Mouse (Mus musculus) midbrain, postnatal 0 days (tissue): Measurements from ENCODE around the gene Morf4l2. TPM values are rescaled to one million over a fixed set of nuclear protein-coding genes. Genes with fewer than 3 reads are reported as not detected.

Experiments used
- ATAC-seq: fragments of 200-750 bp; cut with Nextera tagmentation; 2 replicates; pipeline ENCODE4 v1.8.0; 2017; ENCODE audit warnings: moderate number of reproducible peaks, mild to moderate bottlenecking, moderate TSS enrichment, moderate library complexity; ENCODE audit not compliant: low FRiP score
- DNase-seq: peaks from one replicate; pipeline ENCODE4 v3.0.0-alpha.2; 2015; ENCODE audit warnings: low spot score
- H3K27ac ChIP-seq: fragments of 300-500 bp; sonication (generic); 2 replicates; pipeline ENCODE4 v1.5.1; 2014; ENCODE audit warnings: low read depth, mild to moderate bottlenecking, low read length, mixed read lengths
- H3K27me3 ChIP-seq: fragments of 300-500 bp; sonication (generic); 2 replicates; pipeline ENCODE4 v1.6.1; 2014; ENCODE audit warnings: low read length, control low read depth, mixed read lengths; ENCODE audit not compliant: insufficient read depth
- H3K36me3 ChIP-seq: fragments of 300-500 bp; sonication (generic); 2 replicates; pipeline ENCODE4 v1.6.1; 2014; ENCODE audit warnings: low read length, control low read depth, mixed read lengths; ENCODE audit not compliant: insufficient read depth
- H3K4me1 ChIP-seq: fragments of 300-500 bp; sonication (generic); 2 replicates; pipeline ENCODE4 v1.6.1; 2014; ENCODE audit warnings: mild to moderate bottlenecking, control low read depth, antibody characterized with exemption, low read length, mixed read lengths; ENCODE audit not compliant: insufficient read depth
- H3K4me2 ChIP-seq: fragments of 300-500 bp; sonication (generic); 2 replicates; pipeline ENCODE4 v1.6.1; 2014; ENCODE audit warnings: low read depth, mild to moderate bottlenecking, low read length, mixed read lengths; ENCODE audit not compliant: poor library complexity, severe bottlenecking
- H3K4me3 ChIP-seq: fragments of 300-500 bp; sonication (generic); 2 replicates; pipeline ENCODE4 v1.5.1; 2014; ENCODE audit warnings: low read depth, mild to moderate bottlenecking, low read length, moderate library complexity
- H3K9ac ChIP-seq: fragments of 300-500 bp; sonication (generic); replicated peaks from 2 replicates; pipeline ENCODE4 v1.6.1; 2014; ENCODE audit warnings: mild to moderate bottlenecking, low read length, moderate library complexity, mixed read lengths; ENCODE audit not compliant: poor library complexity, severe bottlenecking
- H3K9me3 ChIP-seq: fragments of 300-500 bp; sonication (generic); 2 replicates; pipeline ENCODE4 v1.6.1; 2016; ENCODE audit warnings: low read length, control low read depth
- CTCF ChIP-seq: IDR thresholded peaks from 2 replicates; pipeline ENCODE4 v1.5.1; 2016; ENCODE audit warnings: antibody characterized with exemption, mild to moderate bottlenecking
- WGBS: fragments of 180-500 bp; shearing (Covaris S2); extraction: QIAGEN DNeasy Blood & Tissue Kit; methylation state at CpG from one replicate; pipeline ENCODE4 v1.1.7; 2014; 5-methylcytosine and 5-hydroxymethylcytosine counted together
- polyA plus RNA-seq: library from polyadenylated mRNA; unstranded; fragments of >200 nt; fragmentation: Nextera tagmentation; extraction: Ambion mirVana; gene quantifications from 2 replicates; pipeline ENCODE4 v1.2.1, GENCODE M21; 2015
- total RNA-seq: library from RNA; depleted of rRNA; stranded (reverse); fragments of >200 nt; gene quantifications from 2 replicates; pipeline ENCODE4 v1.2.3, GENCODE M21; 2014

Morf4l2 gene
- total and polyA plus RNA-seq, 2 experiments from 2014 or later: 355 to 621 TPM

- H3K27ac ChIP-seq: 0 out of 2 replicates have a peak overlapping the region, but pooled peaks have one; percentile 18
Observed at GRCm38 (mm10) chrX:136761103-136762074, 17.9 kb upstream of the Morf4l2 start.

GRCm38 (mm10) chrX:136755464-136755863 lies 12.0 kb upstream of the Morf4l2 start:
- no peak for ATAC-seq
- Histone ChIP-seq H3K36me3 (no peaks in the 10 kb centered on the region), H3K4me2 (no peak overlapping the region), H3K4me3 (no peak overlapping the region), H3K27me3 (no peaks in the 10 kb centered on the region), H3K27ac (no peak overlapping the region), H3K9me3 (no peaks in the 10 kb centered on the region), H3K4me1 (no peaks in the 10 kb centered on the region), H3K9ac (no peak overlapping the region)
- peak; percentile 5 for DNase-seq
- 73% methylated on average over 3 of the region's 3 CpGs for WGBS
- no peak for TF ChIP-seq CTCF

More at GRCm38 (mm10) chrX:136761103-136762074, 17.9 kb upstream of the Morf4l2 start:
- Histone ChIP-seq H3K27me3 (no peaks in the 10 kb centered on the region), H3K9ac (no peak overlapping the region), H3K4me1 (no peaks in the 10 kb centered on the region), H3K4me2 (no peak overlapping the region), H3K36me3 (no peaks in the 10 kb centered on the region), H3K9me3 (no peaks in the 10 kb centered on the region), H3K4me3 (no peak overlapping the region)
- peak; percentile 66 for TF ChIP-seq CTCF
- ATAC-seq (peak; percentile 56), DNase-seq (peak; percentile 60)
- WGBS: 59% methylated on average over 11 of the region's 11 CpGs

GRCm38 (mm10) chrX:136749329-136749728 lies 5.8 kb upstream of the Morf4l2 start:
- Histone ChIP-seq H3K9me3 (no peaks in the 10 kb centered on the region), H3K27me3 (no peaks in the 10 kb centered on the region), H3K4me2 (no peak overlapping the region), H3K9ac (no peak overlapping the region), H3K4me3 (no peak overlapping the region), H3K4me1 (no peaks in the 10 kb centered on the region), H3K27ac (no peak overlapping the region), H3K36me3 (no peaks in the 10 kb centered on the region)
- 79% methylated on average over 4 of the region's 4 CpGs for WGBS
- TF ChIP-seq CTCF: no peak
- DNase-seq: no peak
- no peak for ATAC-seq

GRCm38 (mm10) chrX:136744663-136745062 lies 1.2 kb upstream of the Morf4l2 start:
- H3K27ac ChIP-seq: no peak overlapping the region
- H3K9me3 ChIP-seq: no peaks in the 10 kb centered on the region
- H3K4me2 ChIP-seq: no peak overlapping the region
- H3K4me3 ChIP-seq: no peak overlapping the region
- H3K9ac ChIP-seq: no peak overlapping the region
- H3K4me1 ChIP-seq: no peaks in the 10 kb centered on the region
- WGBS: 79% methylated on average over 8 of the region's 8 CpGs
- ATAC-seq: no peak
- H3K36me3 ChIP-seq: no peaks in the 10 kb centered on the region
- no peaks in the 10 kb centered on the region for H3K27me3 ChIP-seq
- TF ChIP-seq CTCF: peak; percentile 56
- DNase-seq: peak; percentile 35

GRCm38 (mm10) chrX:136742661-136743103 lies 808 bp downstream of the Morf4l2 start:
- ATAC-seq: no peak

GRCm38 (mm10) chrX:136742241-136742640 lies 1.2 kb downstream of the Morf4l2 start:
- DNase-seq (peak; percentile 3), ATAC-seq (no peak)
- H3K9ac ChIP-seq: peak overlapping the region; percentile 44
- no peaks in the 10 kb centered on the region for H3K36me3 ChIP-seq
- H3K4me3 ChIP-seq: peak overlapping the region; percentile 39
- peak overlapping the region; percentile 83 for H3K27ac ChIP-seq
- peak overlapping the region; percentile 44 for H3K4me2 ChIP-seq
- no peak for TF ChIP-seq CTCF
- H3K9me3 ChIP-seq: no peaks in the 10 kb centered on the region
- no peaks in the 10 kb centered on the region for H3K27me3 ChIP-seq
- WGBS: 25% methylated on average over 10 of the region's 10 CpGs
- H3K4me1 ChIP-seq: no peaks in the 10 kb centered on the region

More at GRCm38 (mm10) chrX:136742661-136743103, 808 bp downstream of the Morf4l2 start:
- peak overlapping the region; percentile 44 for H3K4me2 ChIP-seq
- H3K9me3 ChIP-seq: no peaks in the 10 kb centered on the region
- DNase-seq: peak; percentile 87
- peak overlapping the region; percentile 39 for H3K4me3 ChIP-seq
- H3K4me1 ChIP-seq: no peaks in the 10 kb centered on the region
- H3K9ac ChIP-seq: peak overlapping the region; percentile 44; the same call in 1 of the 2 replicates
- WGBS: 31% methylated on average over 5 of the region's 5 CpGs
- TF ChIP-seq CTCF: peak; percentile 76
- H3K27me3 ChIP-seq: no peaks in the 10 kb centered on the region
- H3K27ac ChIP-seq: peak overlapping the region; percentile 83
- no peaks in the 10 kb centered on the region for H3K36me3 ChIP-seq
